Mouse (Mus musculus) heart, postnatal 0 days (tissue): Measurements from ENCODE around the gene Zfp511.

ENCODE experiments used
- CTCF ChIP-seq: IDR thresholded peaks from 2 replicates; pipeline ENCODE4 v1.5.1; 2016; ENCODE audit warnings: antibody characterized with exemption, control low read depth, low read depth
- EP300 ChIP-seq: IDR thresholded peaks from 2 replicates; pipeline ENCODE4 v1.6.1; 2016; ENCODE audit warnings: antibody characterized with exemption, low read depth

- TF ChIP-seq CTCF, result no peak
- TF ChIP-seq EP300, result no peak
These were observed 42.0 kb upstream of the Zfp511 start for GRCm38 (mm10) chr7:139994202-139994601.
